Mouse (Mus musculus): ENCODE measurements around the gene Ppp2r5e.

DNA sequence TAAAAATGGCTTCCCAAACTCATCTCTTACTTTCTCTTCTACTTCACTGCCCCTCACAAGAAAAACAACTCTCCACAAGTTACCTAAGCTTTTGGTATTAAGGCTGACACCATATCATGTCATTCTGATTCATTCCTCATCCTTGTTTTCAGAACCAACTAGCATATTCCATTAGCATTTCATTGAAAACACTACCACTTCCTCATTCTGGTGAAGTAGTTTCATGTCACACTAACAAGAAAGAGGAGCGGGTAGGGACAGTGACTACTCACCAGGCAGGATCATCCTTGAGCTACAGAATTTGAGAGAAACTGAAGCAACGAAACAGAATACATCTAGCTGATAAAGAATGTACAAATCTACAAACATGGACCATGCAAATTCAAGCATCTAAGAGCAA is 84.5 kb downstream of the Ppp2r5e start:
- TF ChIP-seq POLR2A (IDR thresholded peaks at IDR 0.05; ENCODE audit: low read depth, low read length) (no peak), CTCF (conservative IDR thresholded peaks at IDR 0.05; ENCODE audit: insufficient read depth, insufficient read length, low read depth, low read length) (no peak)

Data from kidney, adult 2 months (tissue).